Mouse (Mus musculus) kidney, postnatal 0 days (tissue): ENCODE results near the gene Atp8b3. TPM values are rescaled to one million over a fixed set of nuclear protein-coding genes. Genes with fewer than 3 reads are reported as not detected.

Source experiments
- ATAC-seq: fragments of 200-750 bp; cut with Nextera tagmentation; replicated peaks from 2 replicates; pipeline ENCODE4 v1.8.0; 2017; ENCODE audit warnings: low read depth, moderate number of reproducible peaks, moderate TSS enrichment, moderate library complexity; ENCODE audit not compliant: low FRiP score
- DNase-seq: peaks from one replicate; pipeline ENCODE4 v3.0.0-alpha.2; 2016; ENCODE audit warnings: low spot score
- H3K27ac ChIP-seq: fragments of 300-500 bp; sonication (generic); 2 replicates; pipeline ENCODE4 v1.5.1; 2014; ENCODE audit warnings: mild to moderate bottlenecking
- H3K27me3 ChIP-seq: fragments of 300-500 bp; sonication (generic); 2 replicates; pipeline ENCODE4 v1.6.1; 2014; ENCODE audit warnings: low read length, mixed read lengths; ENCODE audit not compliant: insufficient read depth
- H3K36me3 ChIP-seq: fragments of 300-500 bp; sonication (generic); 2 replicates; pipeline ENCODE4 v1.6.1; 2014; ENCODE audit warnings: low read length, mixed read lengths; ENCODE audit not compliant: insufficient read depth
- H3K4me1 ChIP-seq: fragments of 300-500 bp; sonication (generic); replicated peaks from 2 replicates; pipeline ENCODE4 v1.6.1; 2014; ENCODE audit warnings: antibody characterized with exemption, low read length, mixed read lengths; ENCODE audit not compliant: insufficient read depth
- H3K4me2 ChIP-seq: fragments of 300-500 bp; sonication (generic); 2 replicates; pipeline ENCODE4 v1.6.1; 2014; ENCODE audit warnings: mild to moderate bottlenecking, low read length, moderate library complexity, mixed read lengths
- H3K4me3 ChIP-seq: fragments of 300-500 bp; sonication (generic); replicated peaks from 2 replicates; pipeline ENCODE4 v1.5.1; 2014; ENCODE audit warnings: low read depth, low read length
- H3K9ac ChIP-seq: fragments of 300-500 bp; sonication (generic); 2 replicates; pipeline ENCODE4 v1.6.1; 2014; ENCODE audit warnings: low read depth, low read length
- H3K9me3 ChIP-seq: fragments of 300-500 bp; sonication (generic); replicated peaks from 2 replicates; pipeline ENCODE4 v1.6.1; 2016; ENCODE audit warnings: low read length, inconsistent platforms, mixed read lengths
- CTCF ChIP-seq: IDR thresholded peaks from 2 replicates; pipeline ENCODE4 v1.5.1; 2016; ENCODE audit warnings: antibody characterized with exemption, low read depth, mild to moderate bottlenecking, moderate library complexity
- WGBS: fragments of 180-500 bp; shearing (Covaris S2); extraction: QIAGEN DNeasy Blood & Tissue Kit; methylation state at CpG from one replicate; pipeline ENCODE4 v1.1.7; 2014; 5-methylcytosine and 5-hydroxymethylcytosine counted together
- polyA plus RNA-seq: library from polyadenylated mRNA; unstranded; fragments of >200 nt; fragmentation: Nextera tagmentation; extraction: Ambion mirVana; gene quantifications from 2 replicates; pipeline ENCODE4 v1.2.1, GENCODE M21; 2015

Gene Atp8b3
- polyA plus RNA-seq, 1 experiment from 2014 or later: 0.16 TPM

GRCm38 (mm10) chr10:80503599-80504220 is 35.2 kb downstream of the Atp8b3 start:
- Histone ChIP-seq H3K4me3 (no peak overlapping the region), H3K9me3 (no peaks in the 10 kb centered on the region), H3K27ac (no peak overlapping the region), H3K36me3 (no peaks in the 10 kb centered on the region), H3K4me1 (no peaks in the 10 kb centered on the region), H3K9ac (no peak overlapping the region), H3K27me3 (peaks cover 68% of the 10 kb centered on the region), H3K4me2 (no peak overlapping the region)
- DNase-seq (no peak), ATAC-seq (no peak)
- 2% methylated on average over 27 of the region's 27 CpGs for WGBS
- TF ChIP-seq CTCF: no peak

GRCm38 (mm10) chr10:80502819-80503314 is 36.1 kb downstream of the Atp8b3 start:
- H3K27ac ChIP-seq: no peak overlapping the region
- H3K27me3 ChIP-seq: peaks cover 76% of the 10 kb centered on the region
- H3K9ac ChIP-seq: no peak overlapping the region
- no peaks in the 10 kb centered on the region for H3K9me3 ChIP-seq
- H3K4me3 ChIP-seq: no peak overlapping the region
- no peaks in the 10 kb centered on the region for H3K4me1 ChIP-seq
- H3K36me3 ChIP-seq: no peaks in the 10 kb centered on the region
- H3K4me2 ChIP-seq: no peak overlapping the region
- DNase-seq (no peak), ATAC-seq (no peak)
- no peak for TF ChIP-seq CTCF
- 3% methylated on average over 22 of the region's 22 CpGs for WGBS

DNA sequence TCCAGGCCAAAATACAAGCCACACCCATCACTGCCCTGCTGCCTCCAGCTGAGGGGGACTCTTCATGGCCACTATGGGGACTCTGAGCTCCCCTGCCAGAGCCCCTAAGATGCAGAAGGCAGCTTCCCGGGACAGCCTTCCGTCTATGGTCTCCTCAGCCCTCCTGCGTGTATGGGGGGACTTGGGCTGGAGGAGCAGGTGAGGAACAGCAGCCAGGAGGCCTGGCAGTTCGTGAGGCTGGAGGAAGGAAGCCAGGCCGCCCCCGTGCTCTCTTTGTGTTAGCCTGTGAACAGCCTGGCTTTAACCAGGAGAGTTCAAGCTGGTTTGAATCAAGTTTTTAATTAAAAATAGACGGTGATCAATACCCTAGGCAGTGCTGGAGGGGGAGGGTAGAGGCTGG is 36.6 kb downstream of the Atp8b3 start:
- Histone ChIP-seq H3K9ac (no peak overlapping the region), H3K27me3 (peaks cover 81% of the 10 kb centered on the region), H3K4me3 (no peak overlapping the region), H3K9me3 (no peaks in the 10 kb centered on the region), H3K4me2 (no peak overlapping the region), H3K36me3 (no peaks in the 10 kb centered on the region), H3K4me1 (no peaks in the 10 kb centered on the region), H3K27ac (no peak overlapping the region)
- DNase-seq (no peak), ATAC-seq (no peak)
- whole genome bisulfite sequencing: under 1% methylated on average over 7 of the region's 7 CpGs
- TF ChIP-seq CTCF: no peak

DNA sequence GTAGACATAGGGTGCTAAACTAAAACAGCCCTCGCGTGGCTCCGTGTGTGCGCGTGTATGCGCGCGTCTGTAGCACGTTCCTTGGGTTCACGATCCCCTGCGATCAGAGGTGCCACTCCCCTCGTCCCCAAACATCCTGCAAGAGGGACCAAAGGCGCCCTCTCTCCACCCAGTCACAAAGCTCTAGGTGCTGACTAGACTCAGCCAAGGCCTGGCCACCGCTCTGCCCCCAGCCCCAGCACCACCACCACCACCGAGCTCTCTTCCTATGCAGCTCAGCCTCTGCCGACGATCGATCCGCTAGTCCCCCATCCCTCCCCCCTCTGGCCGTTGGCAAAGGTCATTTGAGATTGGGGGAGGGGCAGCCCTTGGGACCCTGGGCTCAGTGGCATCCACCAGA is 42.5 kb downstream of the Atp8b3 start:
- H3K4me3 ChIP-seq: no peak overlapping the region
- no peak overlapping the region for H3K4me2 ChIP-seq
- no peak for TF ChIP-seq CTCF

GRCm38 (mm10) chr10:80495901-80496300 is 43.0 kb downstream of the Atp8b3 start:
- Histone ChIP-seq H3K27ac (no peak overlapping the region), H3K9me3 (no peaks in the 10 kb centered on the region), H3K4me2 (peak overlapping the region; percentile 62), H3K27me3 (peaks cover 98% of the 10 kb centered on the region), H3K4me1 (peaks cover 19% of the 10 kb centered on the region), H3K36me3 (no peaks in the 10 kb centered on the region), H3K9ac (no peak overlapping the region), H3K4me3 (peak overlapping the region; percentile 33)
- TF ChIP-seq CTCF: no peak
- DNase-seq: no peak
- WGBS: under 1% methylated on average over 35 of the region's 35 CpGs
- no peak for ATAC-seq

More for the DNA sequence above, 42.5 kb downstream of the Atp8b3 start:
- peaks cover 19% of the 10 kb centered on the region for H3K4me1 ChIP-seq
- H3K36me3 ChIP-seq: no peaks in the 10 kb centered on the region
- DNase-seq (no peak), ATAC-seq (no peak)
- no peak overlapping the region for H3K27ac ChIP-seq
- H3K9me3 ChIP-seq: no peaks in the 10 kb centered on the region
- no peak overlapping the region for H3K9ac ChIP-seq
- 0% methylated on average over 20 of the region's 20 CpGs for WGBS
- peaks cover 97% of the 10 kb centered on the region for H3K27me3 ChIP-seq

GRCm38 (mm10) chr10:80494732-80495131 is 44.2 kb downstream of the Atp8b3 start, which contains the start of gene Onecut3:
Gene Onecut3, plus strand, starts transcription at chr10:80494835.
- H3K27me3 ChIP-seq: peaks cover 98% of the 10 kb centered on the region
- peak; percentile 36 for ATAC-seq
- H3K9me3 ChIP-seq: no peaks in the 10 kb centered on the region
- peaks cover 19% of the 10 kb centered on the region for H3K4me1 ChIP-seq
- WGBS: 1% methylated on average over 35 of the region's 42 CpGs
- H3K4me3 ChIP-seq: peak within 1 kb of the TSS; percentile 33
- H3K36me3 ChIP-seq: no peaks in the 10 kb centered on the region
- H3K9ac ChIP-seq: 0 out of 2 replicates have a peak within 1 kb of the TSS, but pooled peaks have one; percentile 35
- no peak for DNase-seq
- H3K27ac ChIP-seq: no peak within 1 kb of the TSS
- peak within 1 kb of the TSS; percentile 62 for H3K4me2 ChIP-seq
- no peak for TF ChIP-seq CTCF
